Mouse (Mus musculus): Measurements from ENCODE around the gene C9. TPM values are rescaled to one million over a fixed set of nuclear protein-coding genes. Genes with fewer than 3 reads are reported as not detected.

The C9 gene
- polyA plus RNA-seq, 1 experiment from 2014 or later, result not detected

GRCm38 (mm10) chr15:6492386-6492785 lies 47.3 kb downstream of the C9 start:
- no peaks in the 10 kb centered on the region for H3K36me3 ChIP-seq
- H3K4me3 ChIP-seq, result no peak overlapping the region
- H3K27me3 ChIP-seq, result no peaks in the 10 kb centered on the region
- no peak overlapping the region for H3K9ac ChIP-seq
- H3K27ac ChIP-seq (replicated peaks), result no peak overlapping the region
- H3K9me3 ChIP-seq, result no peaks in the 10 kb centered on the region
- no peak for ATAC-seq (ENCODE audit: low read depth)
- H3K4me1 ChIP-seq (replicated peaks), result no peaks in the 10 kb centered on the region
- H3K4me2 ChIP-seq, result no peak overlapping the region
- 89% methylated on average over 2 of the region's 2 CpGs for WGBS

GRCm38 (mm10) chr15:6498396-6499070 lies 53.4 kb downstream of the C9 start:
- Histone ChIP-seq H3K9me3 (no peaks in the 10 kb centered on the region), H3K4me1 (replicated peaks) (0 out of 2 replicates have a peak, but pooled peaks cover 8% of the 10 kb centered on the region), H3K36me3 (no peaks in the 10 kb centered on the region), H3K27ac (replicated peaks) (no peak overlapping the region), H3K4me2 (no peak overlapping the region), H3K27me3 (no peaks in the 10 kb centered on the region), H3K9ac (no peak overlapping the region), H3K4me3 (no peak overlapping the region)
- 64% methylated on average over 10 of the region's 10 CpGs for WGBS
- peak; percentile 74 for ATAC-seq (ENCODE audit: low read depth)

DNA sequence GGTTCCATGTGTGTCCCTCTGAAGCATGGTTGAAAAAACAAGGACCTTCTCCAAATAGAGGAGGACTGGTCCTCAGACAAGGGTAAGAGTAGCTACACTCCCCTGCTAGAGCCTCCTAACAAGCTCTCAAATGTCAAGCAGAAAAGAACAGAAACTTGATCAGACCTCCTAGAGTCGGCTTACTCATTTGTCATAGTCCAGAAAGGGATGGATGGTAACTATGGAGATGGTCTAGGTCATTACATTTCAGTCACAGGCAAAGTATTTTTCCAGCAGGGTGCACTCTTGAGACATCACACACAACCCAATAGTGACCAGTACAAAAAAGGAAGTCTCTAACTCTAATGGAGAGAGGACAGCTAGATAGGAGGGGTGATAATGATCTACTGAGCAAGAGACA lies 55.7 kb downstream of the C9 start:
- no peak overlapping the region for H3K4me2 ChIP-seq
- H3K27ac ChIP-seq (replicated peaks), result no peak overlapping the region
- 50% methylated on average over 1 of the region's 1 CpGs for WGBS
- no peak for ATAC-seq (ENCODE audit: low read depth)
- no peak overlapping the region for H3K4me3 ChIP-seq
- H3K9ac ChIP-seq, result no peak overlapping the region
- H3K27me3 ChIP-seq, result no peaks in the 10 kb centered on the region
- H3K36me3 ChIP-seq, result no peaks in the 10 kb centered on the region
- 0 out of 2 replicates have a peak, but pooled peaks cover 8% of the 10 kb centered on the region for H3K4me1 ChIP-seq (replicated peaks)
- H3K9me3 ChIP-seq, result no peaks in the 10 kb centered on the region

- Histone ChIP-seq H3K9me3 (no peaks in the 10 kb centered on the region), H3K4me1 (replicated peaks) (no peaks in the 10 kb centered on the region), H3K27me3 (no peaks in the 10 kb centered on the region), H3K4me2 (no peak overlapping the region), H3K9ac (no peak overlapping the region), H3K27ac (replicated peaks) (no peak overlapping the region), H3K36me3 (no peaks in the 10 kb centered on the region), H3K4me3 (no peak overlapping the region)
- 94% methylated on average over 1 of the region's 1 CpGs for WGBS
- no peak for ATAC-seq (ENCODE audit: low read depth)
Observed at GRCm38 (mm10) chr15:6517525-6517924, 72.4 kb downstream of the C9 start.

- H3K27me3 ChIP-seq, result no peaks in the 10 kb centered on the region
- no peak overlapping the region for H3K4me2 ChIP-seq
- no peak overlapping the region for H3K27ac ChIP-seq (replicated peaks)
- H3K9me3 ChIP-seq, result no peaks in the 10 kb centered on the region
- 90% methylated on average over 19 of the region's 19 CpGs for WGBS
- H3K4me1 ChIP-seq (replicated peaks), result no peaks in the 10 kb centered on the region
- H3K9ac ChIP-seq, result no peak overlapping the region
- no peaks in the 10 kb centered on the region for H3K36me3 ChIP-seq
- ATAC-seq (ENCODE audit: low read depth), result no peak
- no peak overlapping the region for H3K4me3 ChIP-seq
Observed at GRCm38 (mm10) chr15:6519417-6520255, 74.5 kb downstream of the C9 start.

GRCm38 (mm10) chr15:6520505-6521155 lies 75.5 kb downstream of the C9 start:
- no peak overlapping the region for H3K4me2 ChIP-seq
- no peak overlapping the region for H3K4me3 ChIP-seq
- no peaks in the 10 kb centered on the region for H3K4me1 ChIP-seq (replicated peaks)
- H3K27me3 ChIP-seq, result no peaks in the 10 kb centered on the region
- H3K36me3 ChIP-seq, result no peaks in the 10 kb centered on the region
- no peak overlapping the region for H3K27ac ChIP-seq (replicated peaks)
- WGBS, result 88% methylated on average over 10 of the region's 10 CpGs
- H3K9ac ChIP-seq, result no peak overlapping the region
- no peaks in the 10 kb centered on the region for H3K9me3 ChIP-seq
- ATAC-seq (ENCODE audit: low read depth), result no peak

DNA sequence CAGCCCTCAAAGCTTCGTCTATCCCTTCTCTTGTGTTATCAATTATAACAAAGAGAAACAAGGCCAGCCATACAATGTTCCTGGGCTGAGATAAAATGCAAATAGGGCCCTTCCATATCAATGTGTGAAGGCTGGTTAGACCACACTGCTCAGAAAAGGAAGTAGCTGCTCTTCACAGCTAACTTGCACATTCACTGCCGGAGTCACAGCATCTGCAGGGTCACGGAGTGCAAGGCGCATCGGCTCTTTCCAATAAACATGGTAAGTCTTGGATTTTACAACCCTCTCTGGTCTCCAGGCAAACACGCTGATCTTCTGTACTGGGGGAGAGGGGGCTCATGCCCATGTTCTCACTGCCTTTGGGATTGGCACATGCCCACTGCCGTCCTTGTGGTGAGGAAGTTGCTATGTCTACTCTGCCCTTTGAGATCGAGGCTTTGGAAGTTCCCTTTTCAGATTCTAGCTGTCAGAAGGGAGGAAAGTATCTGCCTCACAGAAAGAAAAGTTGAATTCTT lies 77.6 kb downstream of the C9 start, which contains the start of gene Fyb:
Fyb (plus strand) TSS at position 201 of the 515 bp plus-strand sequence.
- ATAC-seq (ENCODE audit: low read depth), result no peak
- WGBS, result 85% methylated on average over 8 of the region's 8 CpGs
- Histone ChIP-seq H3K4me2 (no peak within 1 kb of the TSS), H3K4me3 (no peak within 1 kb of the TSS), H3K27me3 (no peaks in the 10 kb centered on the region), H3K9ac (no peak within 1 kb of the TSS), H3K36me3 (no peaks in the 10 kb centered on the region), H3K9me3 (no peaks in the 10 kb centered on the region), H3K4me1 (replicated peaks) (no peaks in the 10 kb centered on the region), H3K27ac (replicated peaks) (no peak within 1 kb of the TSS)

- no peak overlapping the region for H3K27ac ChIP-seq (replicated peaks)
- 95% methylated on average over 2 of the region's 2 CpGs for WGBS
- no peak overlapping the region for H3K4me3 ChIP-seq
- no peaks in the 10 kb centered on the region for H3K9me3 ChIP-seq
- H3K4me2 ChIP-seq, result no peak overlapping the region
- H3K9ac ChIP-seq, result no peak overlapping the region
- no peak for ATAC-seq (ENCODE audit: low read depth)
- H3K36me3 ChIP-seq, result no peaks in the 10 kb centered on the region
- H3K27me3 ChIP-seq, result no peaks in the 10 kb centered on the region
- no peaks in the 10 kb centered on the region for H3K4me1 ChIP-seq (replicated peaks)
Observed at GRCm38 (mm10) chr15:6524801-6525200, 79.7 kb downstream of the C9 start.

DNA sequence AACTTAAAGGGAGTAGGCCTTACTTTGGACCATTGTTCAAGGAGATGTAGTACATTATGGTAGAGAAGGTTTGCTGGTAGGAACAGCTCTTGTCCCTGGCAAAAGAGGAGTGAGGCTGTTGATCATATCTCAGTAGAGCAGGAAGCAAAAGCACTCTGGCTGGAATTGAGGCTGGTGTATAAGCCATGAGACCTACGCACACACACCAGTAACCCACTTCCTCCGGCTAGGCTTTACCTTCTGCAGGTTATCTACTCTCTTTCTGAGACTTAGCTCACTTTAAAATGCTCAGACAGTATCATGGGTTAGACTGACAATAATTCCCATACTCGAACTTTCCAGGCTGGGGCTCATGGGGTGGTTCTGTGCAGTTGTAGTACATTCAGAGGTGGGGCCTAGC lies 80.3 kb downstream of the C9 start:
- H3K36me3 ChIP-seq, result no peaks in the 10 kb centered on the region
- H3K9ac ChIP-seq, result no peak overlapping the region
- no peaks in the 10 kb centered on the region for H3K9me3 ChIP-seq
- WGBS, result 87% methylated on average over 3 of the region's 3 CpGs
- H3K4me2 ChIP-seq, result no peak overlapping the region
- H3K4me3 ChIP-seq, result no peak overlapping the region
- no peak overlapping the region for H3K27ac ChIP-seq (replicated peaks)
- no peak for ATAC-seq (ENCODE audit: low read depth)
- H3K27me3 ChIP-seq, result no peaks in the 10 kb centered on the region
- no peaks in the 10 kb centered on the region for H3K4me1 ChIP-seq (replicated peaks)

DNA sequence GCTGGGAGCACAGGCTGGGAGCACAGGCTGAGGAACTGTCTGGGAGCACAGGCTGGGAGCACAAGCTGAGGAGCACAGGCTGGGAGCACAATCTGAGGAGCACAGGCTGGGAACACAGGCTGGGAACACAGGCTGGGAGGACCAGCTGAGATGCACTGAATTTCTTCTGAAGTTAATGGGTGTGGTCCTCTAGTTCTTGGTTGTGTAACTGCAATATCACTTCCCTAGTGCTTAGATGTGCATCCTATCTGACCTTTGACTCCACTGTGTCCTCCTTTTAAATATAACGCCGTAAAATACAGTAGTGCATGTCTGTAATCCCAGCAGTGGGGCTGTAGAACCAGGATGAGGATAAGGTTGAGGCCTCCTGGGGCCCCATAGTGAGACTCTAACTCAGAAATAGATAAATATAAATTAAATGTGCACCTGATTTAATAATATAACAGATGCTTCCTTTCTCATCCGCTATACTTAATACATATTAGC lies 88.8 kb downstream of the C9 start:
- Histone ChIP-seq H3K9me3 (no peaks in the 10 kb centered on the region), H3K36me3 (no peaks in the 10 kb centered on the region), H3K27ac (replicated peaks) (no peak overlapping the region), H3K4me2 (no peak overlapping the region), H3K27me3 (no peaks in the 10 kb centered on the region), H3K4me3 (no peak overlapping the region), H3K9ac (no peak overlapping the region), H3K4me1 (replicated peaks) (no peaks in the 10 kb centered on the region)
- no peak for ATAC-seq (ENCODE audit: low read depth)
- 86% methylated on average over 3 of the region's 3 CpGs for WGBS

DNA sequence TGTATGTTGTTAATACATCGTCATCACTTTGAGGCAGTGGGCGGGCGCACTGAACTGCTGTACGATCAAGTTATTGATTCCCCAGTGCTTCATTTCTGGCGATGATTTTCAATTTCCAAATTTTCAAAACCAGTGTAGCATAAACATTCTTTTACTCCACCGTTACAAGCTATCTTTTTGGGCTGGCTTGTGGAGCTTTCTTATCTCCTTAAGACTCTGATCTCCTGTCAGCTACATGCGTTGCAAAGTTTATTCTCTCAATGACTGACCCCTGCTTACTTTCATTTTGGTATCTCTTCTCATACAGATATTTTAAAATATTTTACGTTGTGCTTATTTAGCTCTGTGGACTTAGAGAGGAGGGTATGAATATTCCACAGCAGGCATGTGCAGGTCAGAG lies 89.5 kb downstream of the C9 start:
- H3K36me3 ChIP-seq, result no peaks in the 10 kb centered on the region
- no peak overlapping the region for H3K9ac ChIP-seq
- H3K4me2 ChIP-seq, result no peak overlapping the region
- H3K4me1 ChIP-seq (replicated peaks), result no peaks in the 10 kb centered on the region
- no peak overlapping the region for H3K4me3 ChIP-seq
- no peaks in the 10 kb centered on the region for H3K9me3 ChIP-seq
- H3K27me3 ChIP-seq, result no peaks in the 10 kb centered on the region
- no peak overlapping the region for H3K27ac ChIP-seq (replicated peaks)
- ATAC-seq (ENCODE audit: low read depth), result no peak
- WGBS, result 89% methylated on average over 8 of the region's 8 CpGs

Data from neural tube, embryonic 13.5 days (tissue).